In the genomic region with DNA sequence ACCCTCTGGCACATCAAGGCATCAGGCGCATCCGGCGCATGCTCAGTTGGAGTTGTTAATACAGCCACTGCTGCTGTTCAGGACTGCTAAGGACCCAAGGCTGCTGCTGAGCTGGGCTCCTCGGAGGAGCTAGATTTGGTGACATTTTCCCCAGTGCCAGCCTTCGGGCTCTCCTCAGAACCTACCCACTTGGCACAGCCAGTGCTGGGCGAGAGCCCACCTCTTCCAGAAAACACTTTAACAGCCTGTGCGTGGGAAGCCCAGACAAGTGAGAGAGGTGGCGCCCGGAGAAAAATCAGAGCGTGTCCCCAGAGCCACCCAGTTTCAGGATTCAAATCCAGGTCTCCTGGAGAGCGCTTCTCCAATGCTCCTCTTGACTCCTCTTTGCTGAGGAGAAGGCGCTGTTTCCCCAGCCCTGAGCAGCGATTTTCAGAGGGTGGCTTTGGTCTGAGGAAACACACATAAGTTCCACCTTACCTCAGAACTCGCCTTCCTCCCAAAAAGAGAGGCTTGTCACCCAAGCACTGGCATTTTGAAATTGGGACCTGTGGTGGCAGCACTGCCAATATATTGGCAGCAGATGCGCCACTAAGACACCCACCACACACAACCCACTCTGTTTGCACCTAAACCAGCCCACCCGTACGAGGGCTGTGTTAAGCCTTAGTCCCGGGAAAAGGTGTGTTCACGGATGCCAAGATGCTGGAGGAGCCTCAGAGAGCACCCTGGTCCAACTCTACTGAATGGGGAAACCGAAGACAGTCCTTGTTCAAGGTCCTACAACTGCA, we compare ENCODE assay signal across 14 mouse cellular contexts.
DNase-seq lines count a peak whose midpoint lies in the region; ATAC-seq lines count a peak whose summit lies in the region.
"Had no signal": no experiment of that assay in that cellular context is flagged by ENCODE, and none has a peak within 500 bp of the region (broad histone marks: within the 10 kb centered on the region; RNA-seq: fewer than 3 reads in every experiment).

No protein-coding gene starts in this region.

- no peak for ATAC-seq in monocyte, adult 5-6 weeks (replicated peaks; ENCODE audit: insufficient number of reproducible peaks, low FRiP score, low TSS enrichment, poor library complexity, severe bottlenecking)
- ATAC-seq: activated CD4-positive, CD25-positive, alpha-beta regulatory T cell, adult 4 months; forebrain, embryonic 14.5 days had no signal

- DNase-seq in left cerebral cortex, adult 11 months (ENCODE audit: low spot score): peak; percentile 75
- DNase-seq in left cerebral cortex, postnatal 4 days: no peak
- peak; percentile 30 to 48 for DNase-seq in layer of hippocampus, postnatal 10 days (ENCODE audit: low spot score in 2 of 2)
- DNase-seq in left cerebral cortex, postnatal 25 days (ENCODE audit: low spot score in 2 of 2): peak; percentile 76 to 96
- DNase-seq in telencephalon, adult 2 months (ENCODE audit: low read depth, low spot score): peak; percentile 88
- no peak for DNase-seq in kidney, postnatal 36 days
- no peak for DNase-seq in yolk sac, embryonic 10.5 days (ENCODE audit: low spot score)
- DNase-seq: embryo, embryonic 11 days; heart, postnatal 4 days; kidney, adult 9 months; thymus, adult 18-20 months had no signal

- intact Hi-C loops in left cerebral cortex, postnatal 4 days (cut with DNase I): loop anchor here (10.0 kb wide), 1 partner anchor 497 kb away; no protein-coding TSS in a partner anchor
- intact Hi-C loops in left cerebral cortex, postnatal 25 days (cut with DNase I): loop anchor here (2.0 to 10.0 kb wide), 4 partner anchors 74 to 227 kb away; no protein-coding TSS in a partner anchor

Comparison
In these comparisons a context has a peak if more than half of its experiments do, and no peak if none do; other contexts are left out.
1. DNase-seq: peak in left cerebral cortex, adult 11 months (single experiment), layer of hippocampus, postnatal 10 days (2 of 2), left cerebral cortex, postnatal 25 days (2 of 2) and telencephalon, adult 2 months (single experiment); none in left cerebral cortex, postnatal 4 days (single experiment), kidney, postnatal 36 days (0 of 2) and yolk sac, embryonic 10.5 days (single experiment).